Comparison of ENCODE assay signal across 8 mouse cellular contexts in the genomic region with DNA sequence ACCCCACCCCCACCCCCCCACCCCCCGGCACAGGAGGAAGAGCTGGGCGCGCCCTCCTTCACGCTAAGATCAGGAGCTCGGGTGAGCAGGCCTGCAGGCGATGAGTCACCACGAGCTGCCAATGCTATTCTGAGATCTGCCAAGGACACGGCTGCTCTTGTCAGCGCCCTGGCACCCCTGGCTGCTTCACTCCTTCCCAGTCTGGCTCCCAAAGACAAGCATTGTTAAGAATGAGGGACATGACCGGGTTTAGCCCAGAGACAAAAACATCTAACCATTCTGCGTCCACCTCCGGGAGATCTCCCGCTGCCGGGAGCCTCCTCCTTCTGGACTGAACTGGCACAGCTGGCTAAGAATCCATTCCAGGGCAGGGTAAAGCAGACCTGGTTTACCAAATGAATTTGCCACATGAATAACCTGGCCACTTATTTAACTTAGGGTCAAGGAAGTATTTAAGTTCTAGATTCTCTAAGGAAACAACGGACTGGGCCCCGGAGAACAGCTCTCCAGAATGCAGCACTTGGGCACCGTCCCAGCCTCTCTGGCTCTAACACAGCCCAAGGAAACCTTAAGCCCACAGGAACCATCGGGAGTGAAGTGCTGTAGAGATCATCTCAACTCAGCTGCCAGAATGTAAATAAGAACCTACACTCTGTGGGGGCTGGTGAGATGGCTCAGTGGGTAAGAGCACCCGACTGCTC. TPM values are rescaled to one million over a fixed set of nuclear protein-coding genes. Genes with fewer than 3 reads are reported as not detected.
DNase-seq lines count a peak whose midpoint lies in the region; ATAC-seq lines count a peak whose summit lies in the region.

No protein-coding gene starts in this region.

- no peaks in the 10 kb centered on the region for H3K36me3 ChIP-seq in embryonic facial prominence, embryonic 14.5 days (ENCODE audit: control insufficient read depth, insufficient read depth, low read length)
- no peaks in the 10 kb centered on the region for H3K36me3 ChIP-seq in embryonic facial prominence, embryonic 10.5 days (replicated peaks)
- H3K36me3 ChIP-seq in forebrain, embryonic 16.5 days (ENCODE audit: control insufficient read depth, insufficient read depth), result no peaks in the 10 kb centered on the region
- no peaks in the 10 kb centered on the region for H3K36me3 ChIP-seq in heart, embryonic 16.5 days (ENCODE audit: control insufficient read depth, insufficient read depth)
- no peaks in the 10 kb centered on the region for H3K36me3 ChIP-seq in midbrain, embryonic 15.5 days (replicated peaks)

- DNase-seq in embryonic facial prominence, embryonic 14.5 days (ENCODE audit: low spot score), result peak; percentile 72
- no peak for DNase-seq in embryonic facial prominence, embryonic 10.5 days (ENCODE audit: low spot score)
- DNase-seq in adrenal gland, adult 8-10 months, result peak; percentile 88
- peak; percentile 53 to 55 for DNase-seq in layer of hippocampus, postnatal 36 days
- peak; percentile 23 to 60 for DNase-seq in urinary bladder, postnatal 36 days (ENCODE audit: low spot score in 2 of 2)

- no peak overlapping the region for H3K9ac ChIP-seq in embryonic facial prominence, embryonic 14.5 days (ENCODE audit: low read depth, low read length)
- H3K9ac ChIP-seq in forebrain, embryonic 16.5 days (replicated peaks; ENCODE audit: low read depth, low read length), result 0 out of 2 replicates have a peak overlapping the region, but pooled peaks have one; percentile 22
- peak overlapping the region; percentile 15; the same call in 1 of the 2 replicates for H3K9ac ChIP-seq in heart, embryonic 16.5 days (ENCODE audit: low read length)
- H3K9ac ChIP-seq in midbrain, embryonic 15.5 days, result no peak overlapping the region

- 50% methylated on average over 15 of the region's 19 CpGs for WGBS in embryonic facial prominence, embryonic 14.5 days
- WGBS in embryonic facial prominence, embryonic 10.5 days, result 73% methylated on average over 19 of the region's 19 CpGs
- WGBS in forebrain, embryonic 16.5 days, result 40% methylated on average over 17 of the region's 19 CpGs
- 41% methylated on average over 13 of the region's 19 CpGs for WGBS in heart, embryonic 16.5 days
- WGBS in midbrain, embryonic 15.5 days, result 52% methylated on average over 15 of the region's 19 CpGs

- peak; percentile 44; the same call in 1 of the 2 replicates for ATAC-seq in embryonic facial prominence, embryonic 14.5 days (ENCODE audit: low read depth)
- peak; percentile 89 for ATAC-seq in forebrain, embryonic 16.5 days
- ATAC-seq in heart, embryonic 16.5 days (replicated peaks; ENCODE audit: extremely low read depth, insufficient read depth, low FRiP score), result peak; percentile 89
- ATAC-seq in midbrain, embryonic 15.5 days (replicated peaks), result peak; percentile 56; the same call in 1 of the 2 replicates

- 0 out of 2 replicates have a peak overlapping the region, but pooled peaks have one; percentile 10 for H3K27ac ChIP-seq in embryonic facial prominence, embryonic 14.5 days (replicated peaks; ENCODE audit: low read depth, low read length)
- H3K27ac ChIP-seq in embryonic facial prominence, embryonic 10.5 days (replicated peaks), result no peak overlapping the region
- peak overlapping the region; percentile 71 for H3K27ac ChIP-seq in forebrain, embryonic 16.5 days (ENCODE audit: low read length)
- H3K27ac ChIP-seq in heart, embryonic 16.5 days (ENCODE audit: low read length), result peak overlapping the region; percentile 87
- H3K27ac ChIP-seq in midbrain, embryonic 15.5 days, result 0 out of 2 replicates have a peak overlapping the region, but pooled peaks have one; percentile 60

- H3K9me3 ChIP-seq in embryonic facial prominence, embryonic 14.5 days (ENCODE audit: control insufficient read depth, low read length), result no peaks in the 10 kb centered on the region
- H3K9me3 ChIP-seq in embryonic facial prominence, embryonic 10.5 days, result no peaks in the 10 kb centered on the region
- H3K9me3 ChIP-seq in forebrain, embryonic 16.5 days (ENCODE audit: control insufficient read depth, low read length), result no peaks in the 10 kb centered on the region
- no peaks in the 10 kb centered on the region for H3K9me3 ChIP-seq in heart, embryonic 16.5 days (replicated peaks; ENCODE audit: control insufficient read depth, low read length)
- H3K9me3 ChIP-seq in midbrain, embryonic 15.5 days, result no peaks in the 10 kb centered on the region

- peaks cover 3% of the 10 kb centered on the region; the same call in 1 of the 2 replicates for H3K4me1 ChIP-seq in embryonic facial prominence, embryonic 14.5 days (ENCODE audit: control insufficient read depth, insufficient read depth, low read length)
- no peaks in the 10 kb centered on the region for H3K4me1 ChIP-seq in embryonic facial prominence, embryonic 10.5 days
- peaks cover 11% of the 10 kb centered on the region for H3K4me1 ChIP-seq in forebrain, embryonic 16.5 days (replicated peaks; ENCODE audit: control insufficient read depth, insufficient read depth, low read length)
- peaks cover 16% of the 10 kb centered on the region for H3K4me1 ChIP-seq in heart, embryonic 16.5 days (ENCODE audit: control insufficient read depth, insufficient read depth, low read length)
- peaks cover 5% of the 10 kb centered on the region; the same call in 1 of the 2 replicates for H3K4me1 ChIP-seq in midbrain, embryonic 15.5 days

- H3K4me3 ChIP-seq in embryonic facial prominence, embryonic 14.5 days (ENCODE audit: low read depth, low read length), result no peak overlapping the region
- no peak overlapping the region for H3K4me3 ChIP-seq in embryonic facial prominence, embryonic 10.5 days
- no peak overlapping the region for H3K4me3 ChIP-seq in forebrain, embryonic 16.5 days (replicated peaks; ENCODE audit: low read length)
- H3K4me3 ChIP-seq in heart, embryonic 16.5 days (ENCODE audit: low read length), result no peak overlapping the region
- no peak overlapping the region for H3K4me3 ChIP-seq in midbrain, embryonic 15.5 days

- no peaks in the 10 kb centered on the region for H3K27me3 ChIP-seq in embryonic facial prominence, embryonic 14.5 days (replicated peaks; ENCODE audit: control insufficient read depth, insufficient read depth, low read length)
- H3K27me3 ChIP-seq in embryonic facial prominence, embryonic 10.5 days (replicated peaks; ENCODE audit: low read depth, poor library complexity, severe bottlenecking), result no peaks in the 10 kb centered on the region
- H3K27me3 ChIP-seq in forebrain, embryonic 16.5 days (replicated peaks; ENCODE audit: control insufficient read depth, insufficient read depth, low read length), result no peaks in the 10 kb centered on the region
- no peaks in the 10 kb centered on the region for H3K27me3 ChIP-seq in heart, embryonic 16.5 days (ENCODE audit: control insufficient read depth, insufficient read depth, low read length)
- no peaks in the 10 kb centered on the region for H3K27me3 ChIP-seq in midbrain, embryonic 15.5 days (replicated peaks)

- H3K4me2 ChIP-seq in embryonic facial prominence, embryonic 14.5 days (ENCODE audit: low read depth, low read length), result 0 out of 2 replicates have a peak overlapping the region, but pooled peaks have one; percentile 10
- H3K4me2 ChIP-seq in forebrain, embryonic 16.5 days (ENCODE audit: low read length), result peak overlapping the region; percentile 26
- H3K4me2 ChIP-seq in heart, embryonic 16.5 days (ENCODE audit: low read depth, low read length), result peak overlapping the region; percentile 29
- H3K4me2 ChIP-seq in midbrain, embryonic 15.5 days, result no peak overlapping the region

RNA-seq across cellular contexts. Expression of a gene that starts 58.3 kb away (rescaled TPM):
- polyA plus RNA-seq in embryonic facial prominence, embryonic 14.5 days (2014; fragmentation: Nextera tagmentation; extraction: Ambion mirVana), result 56.9 and 57.3 TPM in 2 replicates
- 38.0 and 43.6 TPM in 2 replicates for polyA plus RNA-seq in embryonic facial prominence, embryonic 10.5 days (2016; fragmentation: Nextera tagmentation; extraction: Ambion mirVana)
- 10 to 100 TPM; 32.3 to 57.1 (median 44.0) TPM for total RNA-seq in adrenal gland, adult 8-10 months (2022)
- polyA plus RNA-seq in forebrain, embryonic 16.5 days (2015; fragmentation: Nextera tagmentation; extraction: Ambion mirVana), result 69.3 and 76.8 TPM in 2 replicates
- 28.4 and 30.9 TPM in 2 replicates for polyA plus RNA-seq in heart, embryonic 16.5 days (2015; fragmentation: Nextera tagmentation; extraction: Ambion mirVana)
- 10 to 100 TPM; 73.8 to 84.2 TPM for total RNA-seq in layer of hippocampus, postnatal 36 days (2021)
- 62.8 and 65.8 TPM in 2 replicates for polyA plus RNA-seq in midbrain, embryonic 15.5 days (2015; fragmentation: Nextera tagmentation; extraction: Ambion mirVana)

Comparison
In these comparisons a context has a peak if more than half of its experiments do, and no peak if none do; other contexts are left out.
1. H3K9ac ChIP-seq: peak in forebrain, embryonic 16.5 days (single experiment) and heart, embryonic 16.5 days (single experiment); none in embryonic facial prominence, embryonic 14.5 days (single experiment) and midbrain, embryonic 15.5 days (single experiment).
2. Peak in every context shown above with its lines, with median percentiles within 50 percentile points of each other: ATAC-seq.